Mouse (Mus musculus): ENCODE data around the gene Gm49336.

Gene Gm49336

GRCm38 (mm10) chr14:60251281-60252003, at the start of gene Gm49336, which contains the start of gene Nupl1:
Gm49336 (minus strand) TSS chr14:60251507.
Nupl1 (minus strand) TSS chr14:60251431.
- peak; percentile 97 for DNase-seq (ENCODE audit: extremely low read depth, low read depth)

GRCm38 (mm10) chr14:60301024-60301423, 49.7 kb upstream of the Gm49336 start:
- no peak for DNase-seq (ENCODE audit: extremely low read depth, low read depth)

GRCm38 (mm10) chr14:60300224-60300991, 49.1 kb upstream of the Gm49336 start:
- no peak for DNase-seq (ENCODE audit: extremely low read depth, low read depth)

GRCm38 (mm10) chr14:60295531-60295930, 44.2 kb upstream of the Gm49336 start:
- DNase-seq (ENCODE audit: extremely low read depth, low read depth), result no peak

- DNase-seq (ENCODE audit: extremely low read depth, low read depth), result peak; percentile 76
These were observed 39.1 kb upstream of the Gm49336 start for GRCm38 (mm10) chr14:60290363-60290762.

GRCm38 (mm10) chr14:60286194-60286863, 35.0 kb upstream of the Gm49336 start:
- no peak for DNase-seq (ENCODE audit: extremely low read depth, low read depth)

- DNase-seq (ENCODE audit: extremely low read depth, low read depth), result no peak
These were observed 24.3 kb upstream of the Gm49336 start for GRCm38 (mm10) chr14:60275301-60276276.

- no peak for DNase-seq (ENCODE audit: extremely low read depth, low read depth)
These were observed 22.0 kb upstream of the Gm49336 start for GRCm38 (mm10) chr14:60273346-60273745.

- DNase-seq (ENCODE audit: extremely low read depth, low read depth), result no peak
These were observed 18.0 kb upstream of the Gm49336 start for GRCm38 (mm10) chr14:60269333-60269732.

- DNase-seq (ENCODE audit: extremely low read depth, low read depth), result peak; percentile 97
These were observed 13.9 kb upstream of the Gm49336 start, which contains the start of gene Mtmr6 for GRCm38 (mm10) chr14:60264990-60265876. Mtmr6 (plus strand) TSS chr14:60265228.

- no peak for DNase-seq (ENCODE audit: extremely low read depth, low read depth)
These were observed 11.0 kb upstream of the Gm49336 start for GRCm38 (mm10) chr14:60262316-60262715.

GRCm38 (mm10) chr14:60257851-60258250, 6.5 kb upstream of the Gm49336 start:
- DNase-seq (ENCODE audit: extremely low read depth, low read depth), result no peak

GRCm38 (mm10) chr14:60257101-60257500, 5.8 kb upstream of the Gm49336 start:
- no peak for DNase-seq (ENCODE audit: extremely low read depth, low read depth)

- DNase-seq (ENCODE audit: extremely low read depth, low read depth), result no peak
These were observed 5.0 kb upstream of the Gm49336 start for GRCm38 (mm10) chr14:60256356-60256755.

GRCm38 (mm10) chr14:60254774-60255173, 3.5 kb upstream of the Gm49336 start:
- no peak for DNase-seq (ENCODE audit: extremely low read depth, low read depth)

- no peak for DNase-seq (ENCODE audit: extremely low read depth, low read depth)
These were observed 2.2 kb upstream of the Gm49336 start for GRCm38 (mm10) chr14:60253466-60253865.

- no peak for DNase-seq (ENCODE audit: extremely low read depth, low read depth)
These were observed 995 bp upstream of the Gm49336 start for GRCm38 (mm10) chr14:60252004-60253000.

- DNase-seq (ENCODE audit: extremely low read depth, low read depth), result no peak
These were observed 428 bp downstream of the Gm49336 start for GRCm38 (mm10) chr14:60250879-60251278.
